Mouse (Mus musculus): ENCODE data around the gene Rnf215.
"Not testable (repeated sequence)": the region's sequence is repeated elsewhere in the genome, so short reads cannot be mapped to it uniquely, and the experiment has no call there.

Rnf215 gene

DNA sequence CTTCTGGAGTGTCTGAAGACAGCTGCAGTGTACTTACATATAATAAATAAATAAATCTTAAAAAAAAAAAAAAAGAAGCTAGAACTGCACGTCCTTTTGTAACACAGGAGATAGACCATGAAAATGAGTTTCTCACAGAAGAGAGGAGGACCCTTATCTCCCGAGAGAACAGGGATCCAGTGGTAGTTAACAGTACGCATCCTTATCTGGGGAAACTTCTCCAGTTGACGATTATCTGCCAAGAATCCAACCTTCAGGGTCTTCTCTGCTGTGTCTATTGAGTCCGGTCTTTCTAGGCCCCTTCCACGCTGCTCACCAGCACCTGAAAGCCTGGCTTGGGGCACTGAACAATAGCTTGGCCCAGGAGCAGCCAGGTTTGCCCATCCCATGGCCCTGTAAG lies 21.0 kb upstream of the Rnf215 start:
- no peak for DNase-seq

DNA sequence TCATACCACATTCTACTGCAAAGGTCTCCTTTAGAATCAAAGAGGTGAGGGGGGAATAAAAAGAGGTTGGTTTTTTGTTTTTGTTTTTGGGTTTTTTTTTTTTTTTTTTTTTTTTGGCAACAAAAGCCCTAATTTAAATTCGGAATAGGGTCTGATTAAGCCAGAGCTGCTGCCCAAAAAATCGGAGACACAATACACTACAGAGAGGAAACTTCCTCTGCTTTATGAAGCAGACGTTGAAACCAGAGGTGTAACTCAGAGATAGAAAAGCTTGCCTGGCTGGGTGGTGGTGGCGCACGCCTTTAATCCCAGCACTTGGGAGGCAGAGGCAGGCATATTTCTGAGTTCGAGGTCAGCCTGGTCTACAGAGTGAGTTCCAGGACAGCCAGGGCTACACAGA lies 20.5 kb upstream of the Rnf215 start:
- not testable (repeated sequence) for DNase-seq

DNA sequence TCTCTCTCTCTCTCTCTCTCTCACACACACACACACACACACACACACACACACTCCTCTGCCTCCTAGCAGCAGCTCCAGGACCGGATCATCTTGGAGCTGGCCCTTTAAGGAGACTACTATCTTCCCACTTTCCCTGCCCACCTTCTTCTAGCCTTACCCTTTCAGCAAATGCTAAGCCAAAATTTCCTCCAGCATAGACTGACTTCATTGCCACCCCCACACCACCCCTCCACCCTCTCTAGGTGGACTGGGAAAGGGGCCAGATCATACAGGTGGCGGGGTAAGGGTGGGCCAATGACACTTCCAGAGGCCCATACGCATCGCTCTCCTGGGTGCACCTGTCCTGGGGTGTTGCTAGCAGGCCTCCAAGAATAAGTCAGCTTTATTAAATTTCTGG lies 19.6 kb upstream of the Rnf215 start:
- no peak for DNase-seq

DNA sequence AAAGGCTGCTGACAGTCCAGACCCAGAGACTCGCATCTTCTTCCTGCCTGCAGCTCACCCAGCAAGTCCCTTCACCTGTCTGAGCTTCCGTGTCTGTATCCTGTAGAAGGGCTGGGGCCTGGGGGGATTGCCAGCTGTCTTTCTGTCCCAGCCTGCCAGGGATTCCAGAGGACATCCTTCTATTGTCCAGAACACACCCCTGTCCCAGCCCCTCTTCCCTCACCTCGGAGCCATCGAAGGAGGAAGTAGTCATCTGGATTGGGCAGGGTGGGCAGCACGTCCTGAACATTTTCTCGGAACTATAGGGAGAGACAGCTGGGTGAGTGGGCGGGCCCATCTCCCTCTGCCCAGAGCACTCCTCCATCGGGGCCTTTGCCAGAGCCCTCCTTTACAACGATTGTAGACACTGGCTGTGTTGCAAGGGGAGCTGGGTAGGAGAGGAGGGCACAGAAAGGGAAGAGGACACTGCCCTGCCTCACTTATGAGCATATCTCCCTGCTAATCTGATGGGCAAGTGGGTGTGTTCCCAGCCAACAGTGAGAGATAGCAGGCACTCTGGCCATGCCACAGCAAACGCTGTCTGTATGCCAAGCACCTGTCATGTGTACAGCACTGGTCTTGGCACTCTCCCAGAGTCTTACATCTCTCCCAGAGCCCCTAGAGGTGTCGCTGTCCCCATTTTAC lies 18.4 kb upstream of the Rnf215 start:
- no peak for DNase-seq

DNA sequence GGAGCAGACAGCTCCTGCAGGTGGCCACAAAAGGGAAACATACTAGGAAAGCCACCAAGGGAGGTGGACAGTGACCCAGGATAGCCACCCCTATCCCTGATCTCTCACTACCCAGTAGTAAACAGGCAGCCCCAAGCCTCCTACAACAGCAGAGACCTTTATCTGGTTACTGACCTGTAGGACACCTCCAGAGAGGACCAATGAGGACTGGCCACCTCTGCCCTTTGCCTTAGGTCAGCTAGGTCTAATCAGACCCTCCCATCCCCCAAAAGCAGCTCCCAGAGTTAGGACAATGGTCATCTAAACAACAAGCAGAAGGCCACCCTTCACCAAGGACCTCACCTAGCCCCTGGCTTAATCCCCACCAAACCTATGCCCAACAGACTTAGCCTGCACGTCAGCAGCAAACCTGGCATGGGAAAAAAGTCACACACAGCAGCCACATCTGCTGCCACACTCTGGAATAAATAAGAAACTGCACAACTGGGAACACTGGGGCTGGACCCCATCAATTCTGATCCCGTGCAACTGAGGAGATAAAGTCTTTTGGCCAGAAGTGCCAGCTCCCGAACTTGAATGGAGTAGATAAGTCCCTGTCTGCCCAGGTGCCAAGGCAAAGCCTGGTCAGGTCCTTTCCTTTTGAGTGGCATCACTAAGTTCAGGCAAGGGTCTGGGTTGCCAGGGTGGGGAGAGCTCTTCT lies 17.5 kb upstream of the Rnf215 start:
- no peak for DNase-seq

DNA sequence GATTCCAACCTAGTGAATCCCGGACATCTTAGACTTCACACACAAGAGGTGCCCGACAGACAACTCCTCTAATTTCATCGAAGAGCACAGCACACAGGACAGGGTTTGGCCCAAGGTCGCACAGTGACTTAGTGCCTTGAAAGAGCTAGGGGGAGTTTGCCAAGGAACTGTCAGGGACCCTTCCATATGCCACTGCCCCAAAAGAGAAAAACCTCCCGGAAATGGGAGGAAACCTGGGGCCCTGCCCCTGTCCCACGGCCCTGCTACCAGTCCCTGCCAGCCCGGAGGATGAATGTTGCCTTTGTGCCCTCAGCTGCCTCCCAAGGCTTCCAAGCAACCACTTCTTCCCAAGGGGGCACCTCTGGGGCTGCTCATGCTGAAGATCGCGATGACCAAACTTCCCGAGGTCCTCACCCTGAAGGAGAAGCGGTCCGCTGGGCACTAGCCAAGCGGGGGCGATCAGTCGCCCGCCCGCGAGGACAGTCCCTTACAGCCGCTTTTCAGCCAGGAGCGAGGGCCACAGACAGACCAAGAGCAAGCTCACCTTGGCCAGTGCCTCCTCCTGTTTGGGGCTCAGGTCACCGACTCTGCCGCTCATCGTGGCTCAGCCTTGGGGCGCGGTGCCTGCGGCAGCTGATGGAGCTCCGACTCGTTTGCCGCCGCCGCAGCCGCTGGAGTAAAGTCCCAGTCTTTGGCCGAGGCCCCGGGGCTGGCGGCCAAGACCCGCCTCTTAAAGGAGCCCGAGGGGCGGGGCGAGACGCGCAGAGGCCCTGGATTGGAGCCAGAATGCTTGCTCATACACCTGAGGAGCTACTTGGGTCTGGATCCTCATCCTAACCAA lies 16.7 kb upstream of the Rnf215 start:
- DNase-seq = peak; percentile 81

DNA sequence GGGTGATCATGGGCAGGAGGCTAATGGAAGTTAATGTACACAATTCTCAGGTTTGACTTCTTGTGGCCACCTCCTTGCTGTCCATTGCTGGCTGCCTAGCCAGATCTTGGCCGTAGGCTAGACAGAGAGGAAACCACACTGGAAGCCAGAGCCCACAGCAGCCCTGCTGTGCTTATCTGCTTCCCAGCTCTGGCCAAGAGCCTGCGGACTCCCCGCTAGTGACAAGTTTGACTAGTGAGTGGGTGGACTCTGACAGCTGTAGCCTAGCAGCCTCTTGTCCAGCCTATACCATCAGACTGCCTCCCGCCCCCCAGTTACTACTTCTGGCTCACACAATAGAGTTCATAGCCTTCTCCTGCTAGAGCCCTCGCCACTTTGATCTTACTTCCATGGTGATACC lies 15.4 kb upstream of the Rnf215 start:
- DNase-seq = no peak

DNA sequence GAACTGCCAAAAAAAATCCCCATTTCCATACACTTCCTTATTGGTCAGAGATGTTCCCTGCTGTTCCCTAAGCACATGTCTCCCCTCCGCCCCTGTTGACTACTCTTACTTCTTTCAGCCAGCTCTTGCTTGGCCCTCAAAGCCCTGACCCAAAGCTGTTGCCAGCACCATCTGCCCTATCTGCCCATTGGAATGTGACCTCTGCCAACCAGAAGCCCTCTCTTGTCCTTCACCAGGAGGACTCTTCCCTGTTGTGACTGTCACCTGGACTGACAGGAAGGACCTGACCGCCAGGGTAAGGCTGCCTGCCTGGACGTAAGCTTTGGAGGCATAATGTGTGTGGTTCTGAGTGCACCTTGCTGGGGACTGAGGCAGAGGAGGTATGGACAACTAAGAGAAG lies 13.3 kb upstream of the Rnf215 start:
- DNase-seq = no peak

DNA sequence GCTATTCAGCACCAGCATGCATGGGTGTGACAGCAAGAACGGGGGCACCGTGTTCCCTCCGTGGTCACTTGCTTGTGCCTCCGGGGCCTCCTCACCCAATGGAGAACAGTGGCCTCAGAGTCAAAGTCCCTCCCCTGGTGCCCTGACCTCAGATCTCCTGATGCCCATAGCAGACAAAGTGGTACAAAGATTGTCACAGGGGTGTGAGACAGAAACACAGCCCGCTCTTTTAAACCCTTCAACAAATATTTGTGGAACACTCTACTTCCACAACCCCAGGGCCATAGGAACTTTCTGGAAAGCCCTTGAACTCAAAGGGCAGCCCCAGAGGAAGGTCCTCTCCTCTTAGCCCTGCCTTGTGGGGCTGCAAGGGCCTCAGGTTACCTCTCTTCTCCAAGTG lies 12.8 kb upstream of the Rnf215 start:
- DNase-seq = no peak

DNA sequence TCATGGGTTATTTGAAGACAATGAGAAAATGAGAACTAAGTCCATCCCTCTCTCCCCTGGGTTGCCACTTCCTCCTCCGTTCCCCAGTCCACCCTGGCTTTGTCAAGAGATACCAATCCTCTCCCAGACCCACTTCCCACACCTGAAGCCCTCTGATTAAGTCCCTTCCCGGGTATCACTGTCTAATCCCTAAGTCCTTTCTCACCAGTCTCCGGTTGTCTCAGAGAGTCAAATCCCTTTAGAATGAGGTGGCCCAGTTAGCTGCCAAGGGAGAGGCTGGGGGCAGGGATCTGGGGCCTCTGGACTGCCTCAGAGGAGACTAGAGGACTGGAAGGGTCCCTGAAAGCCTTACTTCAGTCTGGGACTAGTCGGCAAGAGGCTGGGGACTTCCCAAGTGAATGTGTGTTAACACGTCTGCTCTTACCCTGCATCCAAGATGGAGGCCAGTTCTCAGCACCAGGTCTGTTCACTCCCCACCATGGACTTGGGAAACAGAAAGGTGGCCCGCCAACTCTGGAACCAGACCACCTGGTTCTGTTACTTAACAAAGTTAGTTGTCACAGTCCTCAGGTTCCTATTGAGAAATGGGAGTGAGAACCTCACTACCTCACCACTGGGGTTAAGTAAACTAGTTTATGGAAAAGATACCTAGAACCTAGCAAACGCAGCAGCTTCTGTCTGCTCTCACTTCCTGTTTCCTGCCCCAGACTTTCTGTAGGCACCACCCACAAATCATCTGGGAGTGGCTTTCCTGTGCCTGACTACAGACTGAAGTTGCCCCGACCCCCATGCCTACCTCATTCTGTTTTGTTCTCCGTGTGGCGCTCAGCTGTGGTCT lies 12.0 kb upstream of the Rnf215 start, which contains the start of gene Sec14l2:
Gene Sec14l2 (minus strand): TSS at position 674 of the 838 bp plus-strand sequence.
- no peak for DNase-seq

DNA sequence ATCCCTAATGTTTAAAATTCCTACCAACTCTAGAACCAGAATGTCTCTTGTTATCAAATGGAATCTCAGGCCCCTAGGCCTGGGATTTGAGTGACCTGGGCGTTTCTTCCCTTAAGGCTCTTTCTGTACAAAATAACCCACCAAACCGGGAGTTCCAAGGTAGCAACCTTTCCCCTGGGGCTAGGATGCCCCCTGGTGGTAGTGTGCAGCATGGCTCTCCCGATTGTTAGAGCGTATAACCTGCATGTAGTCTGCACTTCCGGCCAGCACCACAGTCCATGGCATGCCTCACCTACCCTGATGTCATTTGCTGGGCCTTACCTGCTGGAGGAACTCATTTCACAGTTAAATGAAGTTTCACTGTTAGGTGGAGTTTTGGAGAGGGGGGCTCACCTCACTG lies 11.1 kb upstream of the Rnf215 start:
- DNase-seq = no peak

DNA sequence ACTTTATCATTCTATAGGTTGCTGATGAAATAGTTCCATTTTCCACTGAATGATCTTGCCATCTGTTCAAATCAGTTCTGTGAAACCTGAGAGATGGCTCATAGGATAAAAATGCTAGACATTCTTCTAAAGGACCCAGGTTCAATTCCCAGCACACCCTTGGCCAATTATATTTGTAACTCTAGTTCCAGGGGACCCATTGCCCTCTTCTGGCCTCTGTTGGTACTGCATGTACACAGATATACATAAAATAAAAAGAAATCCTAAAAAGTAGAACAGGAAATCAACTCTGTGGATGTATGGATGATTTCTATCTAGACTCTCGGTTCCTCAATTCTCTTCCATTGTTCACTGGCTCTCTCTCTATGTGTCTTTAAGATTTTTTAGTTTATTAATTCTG lies 7.9 kb upstream of the Rnf215 start:
- no peak for DNase-seq

DNA sequence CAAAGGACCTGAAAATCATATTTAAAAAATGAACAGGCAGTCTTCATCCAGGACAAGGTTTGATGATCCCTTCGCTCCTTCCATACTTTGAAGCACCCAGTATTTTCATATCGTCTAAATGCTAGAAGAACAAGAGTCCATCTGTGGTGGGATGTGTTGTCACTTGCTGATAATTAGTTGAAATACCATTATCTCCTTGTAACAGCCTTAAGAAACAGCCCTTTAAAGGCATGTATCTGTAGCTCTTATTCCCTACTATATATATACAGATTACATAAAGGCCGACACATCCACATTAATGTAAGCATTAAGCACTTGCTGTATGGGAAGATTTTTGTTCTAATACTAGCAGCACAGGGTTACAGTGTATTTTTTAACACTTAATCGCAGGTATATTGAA lies 6.5 kb upstream of the Rnf215 start:
- not testable (repeated sequence) for DNase-seq

DNA sequence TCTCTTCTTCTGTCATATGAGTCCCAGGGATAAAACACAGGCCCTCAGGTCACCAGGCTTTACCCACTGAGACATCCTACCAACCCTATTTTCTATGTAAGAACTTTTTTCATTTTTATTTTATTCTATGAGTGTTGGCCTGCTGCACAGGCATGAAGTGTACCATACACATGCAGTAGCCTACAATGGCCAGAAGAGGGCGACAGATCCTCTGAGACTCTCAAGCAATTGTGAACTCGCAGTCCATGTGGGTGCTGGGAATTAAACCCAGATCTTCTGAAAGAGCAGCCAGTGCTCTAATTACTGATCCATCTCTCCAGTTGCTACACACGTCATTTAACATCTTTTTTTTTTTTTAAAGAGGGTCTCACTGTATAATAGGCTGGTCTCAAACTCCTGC lies 1.6 kb upstream of the Rnf215 start:
- DNase-seq = no peak

DNA sequence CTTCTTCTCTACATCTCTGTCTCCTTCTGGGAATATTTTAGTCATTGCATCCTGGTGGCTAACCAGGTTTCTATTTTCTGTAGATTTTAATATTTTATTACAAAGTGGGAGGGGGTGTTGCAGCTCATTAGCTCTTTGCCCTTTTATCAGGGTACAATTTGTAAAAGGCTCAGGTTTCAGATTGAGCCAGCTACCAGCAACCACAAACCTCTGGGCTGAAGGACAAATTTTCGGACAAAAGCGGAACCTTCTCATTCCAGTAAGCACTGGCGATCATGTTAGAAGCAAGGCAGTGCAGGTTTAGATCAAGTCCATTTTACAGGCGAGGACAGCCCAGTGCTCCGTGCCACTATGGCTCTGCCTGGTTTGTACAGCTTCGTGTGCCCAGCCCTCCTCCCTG lies 602 bp upstream of the Rnf215 start:
- no peak for DNase-seq

DNA sequence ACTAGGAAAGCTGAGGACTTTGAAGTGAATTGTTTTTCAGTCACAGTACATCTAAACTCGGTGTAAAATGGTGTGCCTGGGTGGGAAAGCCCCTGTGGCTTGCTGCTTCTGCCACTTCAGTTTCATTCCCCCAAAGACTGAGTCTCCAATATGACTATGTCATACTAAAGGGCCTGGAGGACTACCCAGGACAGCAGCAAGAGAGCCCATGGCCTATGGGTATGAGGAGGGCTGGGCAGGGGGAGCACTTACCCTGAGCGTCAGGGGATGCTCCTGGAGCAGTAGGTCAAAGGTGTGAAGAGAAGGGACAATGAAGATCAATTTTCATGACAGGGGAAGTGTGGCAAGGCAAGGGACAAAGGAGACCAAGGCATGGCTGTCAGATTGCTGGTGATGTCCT lies 4.0 kb downstream of the Rnf215 start:
- DNase-seq = no peak

DNA sequence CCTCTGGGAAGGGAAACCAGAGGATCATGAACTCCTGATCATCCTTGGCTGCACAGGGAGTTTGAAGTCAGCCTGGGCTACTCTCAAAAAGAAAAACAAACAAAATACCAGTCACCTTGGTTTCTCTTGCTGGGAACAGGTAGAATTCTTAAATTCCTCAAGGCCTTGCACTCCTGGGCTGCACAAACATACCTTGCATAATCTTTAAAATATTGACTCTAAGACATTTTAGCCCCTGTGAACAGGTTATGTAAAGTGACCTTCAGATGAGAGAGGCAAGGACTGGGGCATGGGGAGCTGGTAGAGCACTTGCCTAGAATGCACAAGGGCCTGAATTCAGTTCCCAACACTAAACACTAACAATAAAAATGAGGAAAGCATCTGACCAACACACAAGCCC lies 6.5 kb downstream of the Rnf215 start:
- no peak for DNase-seq

DNA sequence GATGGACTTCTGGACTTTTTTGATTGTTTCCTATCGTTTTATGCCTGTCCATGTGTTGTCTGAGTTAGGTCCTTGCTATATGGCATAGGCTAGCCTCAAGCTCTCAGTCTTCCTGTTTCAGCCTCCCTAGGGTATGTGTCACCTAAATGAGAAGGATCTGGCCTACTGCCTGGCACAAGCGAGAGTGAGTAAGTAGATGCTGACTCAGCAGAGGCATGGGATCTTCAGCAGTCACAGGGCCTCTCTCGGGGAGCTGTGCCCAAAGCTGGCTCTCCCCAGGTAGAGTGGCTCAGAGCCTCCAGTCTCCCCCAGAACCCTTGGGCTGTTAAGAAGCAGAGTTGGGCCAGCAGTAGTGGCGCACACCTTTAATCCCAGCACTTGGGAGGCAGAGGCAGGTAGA lies 7.3 kb downstream of the Rnf215 start:
- DNase-seq = no peak

DNA sequence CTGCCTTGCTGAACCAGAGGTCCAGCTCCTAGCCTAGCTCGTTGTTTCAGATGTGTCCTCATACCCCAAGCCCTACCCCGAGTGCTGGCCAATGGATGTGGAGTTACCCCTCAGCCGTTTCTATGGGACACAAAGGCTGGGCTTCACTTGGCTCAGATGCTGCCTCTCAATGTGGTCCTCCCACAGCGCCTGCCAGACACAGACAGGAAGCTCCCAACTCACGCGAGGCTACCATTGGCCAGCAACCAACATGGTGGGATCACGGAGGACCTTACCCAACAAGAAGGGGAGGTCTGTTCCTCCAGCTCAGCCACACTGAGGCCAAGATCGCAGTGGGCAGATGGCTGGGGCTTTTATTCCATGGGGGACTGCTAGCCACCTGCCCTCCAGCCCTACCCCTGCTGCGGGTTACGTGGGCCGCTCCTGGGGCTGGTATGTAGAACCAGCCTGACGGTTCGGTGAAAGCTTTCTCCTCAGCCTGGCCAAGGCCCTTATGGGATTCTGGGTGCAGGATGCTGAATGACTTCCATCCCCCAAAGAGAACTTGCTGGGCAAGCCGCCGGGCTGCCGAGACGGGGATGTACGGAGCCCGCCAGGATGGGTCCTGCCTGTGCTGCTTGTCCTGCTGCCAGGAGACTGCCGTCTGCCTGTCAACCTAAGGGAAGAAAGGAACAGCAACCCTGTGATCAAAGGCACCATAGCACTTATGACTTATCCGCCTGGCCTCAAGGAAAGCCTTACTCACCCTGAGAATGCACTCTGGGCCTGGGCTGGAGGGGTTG lies 8.5 kb downstream of the Rnf215 start:
- DNase-seq = no peak

DNA sequence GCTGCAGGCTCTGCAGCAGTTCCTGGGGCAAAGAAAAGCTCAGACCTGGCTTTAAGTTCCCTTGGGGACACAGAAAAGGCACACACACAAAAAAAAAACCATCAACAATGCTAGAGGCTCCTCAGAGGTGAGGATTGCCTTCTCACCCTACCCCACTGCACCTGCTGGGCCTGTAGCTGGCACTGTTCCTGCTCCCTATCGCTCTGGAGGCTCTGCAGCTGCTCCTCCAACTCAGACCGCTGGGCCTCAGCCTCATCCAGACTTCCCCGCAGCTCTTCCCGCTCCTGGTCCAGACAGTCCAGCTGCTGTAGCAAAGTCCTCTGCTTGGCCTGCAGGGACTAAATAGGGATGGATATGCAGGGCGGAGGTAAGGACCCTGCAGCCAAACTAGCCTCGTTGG lies 11.4 kb downstream of the Rnf215 start:
- DNase-seq = no peak

DNA sequence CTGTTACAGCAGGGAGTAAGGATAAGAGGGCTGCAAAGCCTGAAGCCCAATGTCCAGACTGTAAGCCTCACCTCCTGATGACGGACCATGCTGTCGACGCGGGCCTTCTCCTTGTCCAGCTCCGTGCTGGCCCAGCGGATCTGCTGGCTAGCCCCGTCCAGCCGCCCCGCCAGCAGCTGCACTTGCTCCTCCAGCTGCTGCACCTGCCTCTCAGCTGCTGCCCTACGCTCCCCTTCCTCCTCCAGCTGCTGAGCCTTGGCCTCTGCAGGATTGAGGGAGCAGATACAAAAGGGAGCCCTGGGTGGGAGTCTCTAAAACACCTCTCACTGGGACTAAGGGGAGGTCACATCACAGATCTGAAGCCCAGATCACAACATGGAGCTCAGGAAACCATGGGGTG lies 12.1 kb downstream of the Rnf215 start:
- no peak for DNase-seq

DNA sequence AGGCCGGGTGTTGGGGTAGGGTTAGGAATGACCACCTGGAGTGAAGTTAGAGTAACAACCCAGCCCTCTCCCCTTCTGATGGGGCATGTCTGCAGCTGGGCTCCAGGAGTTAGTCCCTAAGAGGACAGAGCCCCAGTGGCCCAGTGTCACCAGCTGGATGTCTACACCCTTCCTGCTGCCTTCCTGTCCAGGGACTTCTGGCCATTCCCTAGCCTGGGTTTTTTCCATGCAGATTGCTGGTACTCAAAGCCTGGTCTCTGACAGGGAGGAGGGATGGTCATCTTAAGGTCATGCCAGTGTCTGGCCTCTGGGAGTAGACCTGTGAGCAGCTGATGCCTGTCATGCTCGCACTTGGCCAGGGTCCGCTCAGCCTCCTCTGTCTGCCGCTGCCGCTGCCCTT lies 13.1 kb downstream of the Rnf215 start:
- no peak for DNase-seq
